Mouse (Mus musculus): ENCODE measurements around the gene Pde4dip. TPM values are rescaled to one million over a fixed set of nuclear protein-coding genes. Genes with fewer than 3 reads are reported as not detected.

Pde4dip gene
- polyA plus RNA-seq (2017; shearing (Covaris generic)): 29.1 TPM

GRCm38 (mm10) chr3:97888168-97888901, at the start of gene Pde4dip:
TSS of gene Pde4dip (minus strand) at chr3:97888707.

GRCm38 (mm10) chr3:97900516-97901490, 12.3 kb upstream of the Pde4dip start, which contains the start of gene Sec22b:
TSS of gene Sec22b (plus strand) at chr3:97901190.

GRCm38 (mm10) chr3:97674644-97675110, 213.8 kb downstream of the Pde4dip start, which contains the start of gene Gm17651:
TSS of gene Gm17651 (minus strand) at chr3:97674694.

GRCm38 (mm10) chr3:97657655-97658411, 230.7 kb downstream of the Pde4dip start, which contains the start of gene Prkab2:
TSS of gene Prkab2 (plus strand) at chr3:97658193.

Other genes with a start within 250 kb of the Pde4dip start
- gene Prkab2, start 230.5 kb downstream of the Pde4dip start, polyA plus RNA-seq (2017; shearing (Covaris generic)): 3.8 TPM
- not detected for gene Gm17651, start 214.0 kb downstream of the Pde4dip start, polyA plus RNA-seq (2017; shearing (Covaris generic))
- 114 TPM for gene Sec22b, start 12.5 kb upstream of the Pde4dip start, polyA plus RNA-seq (2017; shearing (Covaris generic))
- gene Notch2, start 124.8 kb upstream of the Pde4dip start, polyA plus RNA-seq (2017; shearing (Covaris generic)): 11.8 TPM